Mouse (Mus musculus) hindlimb bud, embryonic 11.5 days (tissue): ENCODE measurements around the gene Tango6.
A peak's percentile ranks its signal among the peaks of the same experiment; 100 is the strongest.
"Not testable (repeated sequence)": the region's sequence is repeated elsewhere in the genome, so short reads cannot be mapped to it uniquely, and the experiment has no call there.

Source experiments
- DNase-seq: peaks from one replicate; pipeline ENCODE4 v3.0.0-alpha.2; 2012; ENCODE audit warnings: low read depth, low spot score; ENCODE audit errors: extremely low spot score

The Tango6 gene

DNA sequence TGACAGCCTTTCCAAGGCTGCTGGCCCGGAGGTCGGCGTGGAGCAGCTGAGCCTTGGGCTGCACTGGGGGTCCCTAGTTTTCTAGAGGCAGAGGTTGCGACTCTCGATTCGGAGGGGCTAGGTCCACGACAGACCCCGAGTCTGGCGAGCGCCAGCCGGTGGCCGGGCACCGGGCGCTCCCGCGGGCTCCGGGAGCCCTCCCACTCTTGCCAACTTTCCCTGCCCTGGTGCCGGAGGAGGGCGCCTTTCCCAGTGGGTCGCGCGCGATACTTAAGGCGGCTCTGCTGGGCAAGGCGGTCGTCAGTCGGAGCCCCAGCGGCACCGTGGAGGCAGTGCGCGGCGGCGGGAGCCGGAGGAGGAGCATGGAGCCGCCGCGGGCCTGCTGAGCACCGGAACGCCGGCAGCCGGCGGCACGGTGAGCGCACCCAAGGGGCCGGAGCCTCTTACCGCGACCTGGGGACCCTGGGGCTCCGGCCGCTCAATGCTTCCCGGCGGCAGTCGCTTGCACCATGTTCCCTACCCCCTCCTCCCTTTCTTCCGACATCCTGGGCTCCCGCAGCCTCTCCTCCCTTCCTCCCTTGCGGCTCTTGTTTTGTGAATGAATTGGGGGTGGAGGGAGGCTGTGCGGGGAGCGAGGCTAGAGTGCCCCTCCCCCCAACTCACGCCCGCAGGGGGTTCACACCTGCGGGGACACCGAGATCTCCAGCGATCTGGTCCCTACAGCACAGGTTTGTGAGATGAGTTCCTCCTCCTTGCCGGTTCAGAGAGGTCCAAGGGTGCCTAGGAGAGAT lies 187.9 kb downstream of the Tango6 start:
- DNase-seq: no peak

DNA sequence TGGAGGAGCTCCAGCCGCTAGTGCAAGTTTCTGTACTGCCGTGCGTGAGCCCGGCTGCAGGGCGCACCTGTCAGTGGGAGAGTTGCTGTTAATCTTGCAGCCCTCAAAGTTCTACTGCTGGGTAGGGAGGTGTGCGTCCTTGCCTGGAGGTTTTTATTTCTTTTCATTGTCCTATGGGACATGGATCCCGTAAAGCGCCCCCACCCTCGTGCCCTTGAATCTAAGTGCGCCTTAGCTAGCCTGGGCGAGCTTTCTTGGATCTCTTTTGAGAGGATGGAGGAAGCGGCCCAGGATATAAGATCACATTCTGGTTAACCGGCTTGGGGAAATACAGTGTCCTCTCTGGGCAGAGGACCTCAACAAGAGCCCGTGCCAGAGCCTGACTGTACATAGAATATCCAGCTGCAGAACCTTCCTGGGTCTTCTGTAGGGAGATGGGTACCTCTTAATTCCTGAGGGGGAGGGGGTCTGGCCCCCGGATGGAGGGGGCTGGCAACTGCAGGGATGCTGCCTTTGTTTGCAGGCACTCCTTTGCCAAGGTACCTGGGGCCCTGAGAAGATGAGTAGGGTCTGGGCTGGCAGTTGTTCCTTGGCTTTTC lies 188.6 kb downstream of the Tango6 start:
- DNase-seq: no peak

DNA sequence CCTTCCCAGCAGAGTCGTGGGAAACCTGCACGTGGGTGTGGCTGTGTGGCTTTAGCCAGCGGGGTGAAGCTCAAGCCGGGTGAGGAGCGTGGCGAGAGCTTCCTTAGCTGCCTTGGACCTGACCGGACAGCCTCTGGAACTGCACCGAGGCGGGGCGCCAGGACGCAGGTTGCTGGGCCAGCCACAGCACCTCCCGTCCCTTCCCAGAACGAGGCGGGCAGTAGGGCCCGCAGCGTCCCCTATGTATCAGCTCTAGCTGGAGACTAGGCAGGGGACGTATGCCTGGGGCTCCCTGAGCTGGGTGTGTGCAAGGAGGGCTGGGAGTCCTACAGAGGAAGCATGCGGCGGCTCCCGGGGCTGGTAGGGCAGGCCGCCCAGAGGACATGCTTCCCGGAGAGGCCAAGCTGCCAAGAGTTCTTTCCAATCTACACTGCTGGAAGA lies 189.1 kb downstream of the Tango6 start:
- no peak for DNase-seq

DNA sequence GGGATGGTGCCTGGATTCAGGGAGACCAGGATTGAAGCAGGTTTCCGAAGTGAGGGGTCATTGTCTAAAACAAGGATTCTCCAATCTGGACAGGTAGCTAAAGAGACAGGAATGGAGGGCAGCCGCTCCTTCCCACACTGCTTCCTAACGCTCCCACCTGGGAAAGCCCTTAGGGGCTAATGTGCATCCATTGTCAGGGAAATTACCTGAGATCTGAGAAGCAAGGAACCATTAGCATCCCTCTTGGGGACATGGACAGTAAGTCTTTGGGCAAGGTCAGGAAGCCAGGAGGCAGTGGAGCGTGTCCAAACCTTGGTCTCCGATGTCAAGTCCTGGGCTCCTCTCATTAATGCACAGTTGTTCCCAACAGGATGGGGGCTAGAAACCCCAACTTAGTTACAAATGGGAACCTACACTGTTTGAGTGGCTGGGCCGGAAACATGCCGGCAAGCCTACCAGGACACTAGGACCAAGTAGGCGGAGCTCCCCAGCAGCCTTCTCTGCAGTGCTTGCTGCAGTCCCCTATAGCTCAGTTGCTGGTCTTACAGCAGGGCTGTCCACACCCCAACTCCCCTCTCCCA lies 189.7 kb downstream of the Tango6 start:
- DNase-seq: no peak

DNA sequence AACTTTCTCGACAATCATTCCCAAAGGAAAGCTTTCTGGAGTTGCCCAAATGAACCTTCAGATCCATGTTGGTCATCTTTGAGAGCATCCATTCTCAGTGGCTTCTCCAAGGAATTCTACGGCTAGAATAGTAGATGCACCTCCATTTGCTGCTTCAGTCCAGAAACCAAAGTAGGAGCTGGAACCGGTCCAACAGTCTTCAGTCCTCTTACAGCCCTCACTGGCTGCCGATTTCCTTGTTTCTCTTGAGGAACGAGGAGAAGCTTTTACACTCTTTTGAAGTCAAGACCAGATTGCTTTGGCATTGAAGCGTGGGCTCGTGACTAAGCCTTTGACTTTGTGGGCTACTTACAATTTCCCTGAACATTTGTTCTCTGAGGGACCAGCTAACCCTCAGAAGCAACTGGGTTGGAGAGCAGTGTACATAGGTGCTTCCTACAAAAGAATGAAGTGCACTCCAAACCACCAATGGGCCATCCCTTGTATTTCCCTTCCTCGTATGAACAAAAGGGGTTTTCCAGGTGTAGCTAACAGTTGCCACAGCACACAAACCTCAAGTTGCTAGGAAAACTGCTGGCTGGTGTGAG lies 197.3 kb downstream of the Tango6 start:
- DNase-seq: no peak

DNA sequence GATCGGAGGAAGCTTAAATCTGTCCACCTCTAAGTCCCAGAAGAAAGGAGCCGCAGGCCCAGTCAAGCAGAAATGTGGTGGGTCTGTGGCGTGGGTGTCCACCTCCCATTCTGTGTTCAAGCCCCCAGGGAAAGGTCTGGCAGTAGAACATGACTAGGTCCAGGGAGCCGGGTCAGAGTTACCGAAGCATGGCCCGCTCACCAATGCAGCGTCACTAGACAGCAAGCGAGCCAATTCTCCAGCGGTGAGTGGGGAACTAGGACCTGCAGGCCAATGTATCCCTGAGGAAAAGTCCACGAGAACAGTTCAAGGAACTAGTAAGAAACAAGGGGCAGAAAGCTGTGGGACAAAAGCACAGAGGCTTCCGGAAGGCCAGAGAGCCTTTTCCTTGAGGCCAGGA lies 201.2 kb downstream of the Tango6 start:
- not testable (repeated sequence) for DNase-seq

DNA sequence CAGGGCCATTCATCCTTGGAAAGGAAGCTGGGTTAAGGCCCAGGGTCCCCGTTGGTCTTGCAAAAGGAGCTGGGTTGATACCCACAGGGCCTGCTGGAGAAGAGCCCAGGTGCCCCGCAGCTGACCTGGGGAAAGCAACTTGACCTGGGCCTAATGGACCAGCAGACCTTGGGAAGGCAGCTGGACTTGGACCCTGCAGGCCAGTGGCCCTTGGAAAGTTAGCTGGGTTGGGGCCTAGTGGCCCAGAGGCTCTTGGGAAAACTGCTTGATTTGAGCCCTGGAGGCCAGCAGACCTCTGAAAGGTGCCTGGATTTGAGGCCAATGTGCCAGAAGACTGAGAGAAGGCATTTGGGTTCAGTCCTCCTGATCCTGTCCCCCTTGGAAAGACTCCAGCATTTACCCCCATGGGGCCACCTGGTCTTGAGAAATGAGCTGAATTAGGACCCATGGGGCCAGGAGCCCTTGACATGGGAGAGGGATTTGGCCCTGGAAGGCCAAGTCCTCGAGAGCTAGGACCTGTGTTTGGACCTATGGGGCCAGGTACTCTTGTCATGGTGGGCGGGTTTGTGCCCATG lies 202.0 kb downstream of the Tango6 start:
- not testable (repeated sequence) for DNase-seq

DNA sequence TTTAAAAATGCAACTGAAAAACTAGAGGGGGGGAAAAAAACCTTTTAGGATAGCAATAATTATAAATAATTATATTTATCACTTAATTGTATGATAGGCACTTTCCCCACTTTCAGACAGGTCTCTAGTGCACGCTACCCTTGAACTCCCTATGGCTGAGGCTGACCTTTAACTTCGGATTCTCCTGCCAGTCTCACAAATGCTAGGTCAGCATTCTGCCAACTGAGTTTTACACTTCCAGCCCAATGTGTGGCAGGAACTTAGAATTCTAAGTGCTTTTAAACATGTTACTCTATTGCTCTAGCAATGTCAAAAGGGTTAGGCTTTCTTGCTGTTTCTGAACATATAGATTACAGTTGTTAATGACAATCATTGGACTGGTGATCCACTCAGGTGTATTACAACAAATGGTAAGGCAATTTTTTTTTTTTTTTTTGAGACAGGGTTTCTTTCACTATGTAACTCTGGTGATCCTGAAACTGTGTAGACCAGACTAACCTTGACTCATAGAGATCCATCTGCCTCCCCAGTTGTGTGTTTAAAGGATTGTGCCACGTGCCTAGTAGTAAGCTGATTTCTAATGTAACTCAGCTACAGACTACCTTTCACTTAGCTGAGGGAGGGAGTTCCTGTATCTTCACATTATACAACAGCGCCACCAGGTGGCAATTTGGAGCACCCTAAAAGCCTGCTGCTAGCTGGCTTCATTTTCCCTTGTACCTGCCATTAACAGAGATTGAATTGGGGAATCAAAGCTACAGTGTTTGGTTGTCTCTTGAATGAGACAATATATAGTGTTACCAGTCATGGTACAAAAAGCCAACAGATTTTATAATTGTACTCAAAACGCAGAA lies 204.7 kb downstream of the Tango6 start:
- peak; percentile 73 for DNase-seq

DNA sequence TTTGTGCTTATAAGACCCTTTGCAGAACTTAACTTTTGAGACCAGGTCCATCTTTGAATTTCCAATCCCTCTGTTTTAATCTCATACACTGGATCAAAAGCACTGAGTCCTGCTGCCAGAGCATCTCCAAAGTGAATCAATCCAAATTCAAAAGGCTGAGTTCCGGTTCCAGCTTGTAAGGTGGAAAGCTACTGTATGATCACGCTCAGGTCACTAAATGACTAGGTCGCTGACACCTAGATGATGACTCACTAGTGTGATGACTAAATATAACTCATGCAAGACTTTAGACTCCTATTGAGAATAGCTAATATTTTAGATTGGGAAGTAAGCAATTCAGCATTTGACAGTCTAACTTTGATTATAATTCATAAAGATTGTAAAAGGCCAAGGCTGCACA lies 205.9 kb downstream of the Tango6 start:
- DNase-seq: no peak

DNA sequence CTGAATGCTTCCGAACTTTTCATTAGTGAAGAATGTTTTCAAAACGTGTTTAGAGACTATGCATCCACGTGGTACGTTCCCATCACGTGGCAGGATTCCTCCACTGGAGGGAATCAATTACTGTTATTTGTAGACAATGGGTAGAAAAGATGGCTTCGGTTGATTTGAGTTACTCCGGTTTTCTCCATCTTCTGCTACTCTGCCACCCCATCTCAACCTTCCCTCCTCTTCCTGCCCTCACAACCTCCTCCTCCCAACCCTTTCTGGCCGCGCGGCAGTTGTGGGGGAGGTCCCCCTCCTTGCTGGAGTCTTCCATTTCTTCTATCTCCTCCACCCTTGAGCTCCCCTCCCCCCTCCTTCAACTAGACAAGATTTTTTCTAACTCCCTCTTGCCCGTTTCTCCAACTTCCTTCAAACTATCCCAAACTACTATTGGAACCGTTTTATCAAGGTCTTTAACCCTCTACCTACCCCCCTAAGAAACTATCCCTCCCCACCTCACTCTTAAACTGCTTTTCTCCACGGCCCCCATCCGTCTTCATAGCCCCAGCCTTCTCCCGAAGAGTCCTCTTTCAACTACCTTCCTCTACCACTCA lies 209.4 kb downstream of the Tango6 start:
- no peak for DNase-seq

DNA sequence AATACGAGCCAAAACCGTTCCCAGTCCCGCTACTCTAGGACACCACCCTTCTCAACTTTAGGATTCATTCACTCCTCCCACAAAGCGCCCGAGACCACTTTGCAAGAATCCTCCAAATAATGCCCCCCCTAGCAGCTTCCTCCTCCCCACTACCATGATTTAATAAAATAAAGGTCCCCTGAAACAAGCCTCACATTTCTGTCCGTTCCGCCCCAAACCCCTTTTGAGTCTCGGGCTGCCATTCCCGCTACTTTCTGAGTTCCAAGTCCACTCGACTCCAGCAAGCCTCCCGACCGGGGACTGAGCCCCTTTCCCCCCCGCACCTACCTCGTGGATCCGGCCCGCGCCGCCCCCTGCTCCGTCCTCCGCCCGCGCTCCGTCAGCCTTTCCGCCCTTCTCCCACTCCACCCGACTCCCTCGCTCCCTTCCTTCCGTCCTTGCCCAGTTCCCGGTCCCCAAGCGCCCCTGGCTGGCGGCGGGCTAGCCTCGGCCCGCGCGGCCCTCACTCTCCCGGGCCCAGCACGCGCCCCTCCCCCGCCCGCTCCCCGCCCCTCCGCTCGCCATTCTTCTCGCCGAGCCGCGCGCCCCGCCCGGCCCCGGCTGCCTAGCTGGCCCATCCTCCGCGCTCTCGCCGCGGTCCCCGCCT lies 210.1 kb downstream of the Tango6 start:
- DNase-seq: no peak

DNA sequence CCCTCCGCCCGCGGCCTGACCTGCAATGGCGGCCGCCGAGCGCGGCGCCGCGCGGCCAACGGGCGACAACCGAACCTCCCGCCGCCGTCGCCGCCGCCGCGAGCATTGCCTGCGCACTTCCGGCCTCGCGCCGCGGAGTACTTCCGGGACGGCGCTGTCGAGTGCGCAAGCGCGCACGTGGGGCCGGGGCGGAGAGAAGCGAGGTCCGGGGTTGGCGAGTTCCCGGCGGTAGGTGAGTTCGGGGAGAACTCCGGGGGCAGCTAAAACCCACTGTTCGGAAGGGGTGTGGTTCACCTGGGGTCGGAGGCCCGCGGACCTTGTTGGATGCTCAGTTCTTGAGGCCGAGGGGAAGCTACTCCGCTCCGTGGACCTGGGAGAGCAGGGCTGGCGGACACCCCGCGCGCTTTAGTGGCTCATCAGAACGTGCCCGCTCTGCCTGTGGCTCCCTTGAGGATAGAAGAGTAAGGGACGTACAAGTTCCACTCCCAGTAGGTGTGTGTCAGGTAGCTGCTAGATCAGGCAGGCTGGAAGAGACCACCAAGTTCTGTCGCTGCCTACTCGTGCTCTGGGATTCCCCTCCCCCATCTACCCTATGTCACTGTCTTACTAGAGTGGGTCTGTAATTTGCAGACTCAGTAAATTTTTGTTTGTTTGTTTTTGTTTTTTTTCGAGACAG lies 210.8 kb downstream of the Tango6 start, which contains the start of gene Utp4:
Utp4 (plus strand) TSS at position 156 of the 676 bp plus-strand sequence.
- DNase-seq: no peak

DNA sequence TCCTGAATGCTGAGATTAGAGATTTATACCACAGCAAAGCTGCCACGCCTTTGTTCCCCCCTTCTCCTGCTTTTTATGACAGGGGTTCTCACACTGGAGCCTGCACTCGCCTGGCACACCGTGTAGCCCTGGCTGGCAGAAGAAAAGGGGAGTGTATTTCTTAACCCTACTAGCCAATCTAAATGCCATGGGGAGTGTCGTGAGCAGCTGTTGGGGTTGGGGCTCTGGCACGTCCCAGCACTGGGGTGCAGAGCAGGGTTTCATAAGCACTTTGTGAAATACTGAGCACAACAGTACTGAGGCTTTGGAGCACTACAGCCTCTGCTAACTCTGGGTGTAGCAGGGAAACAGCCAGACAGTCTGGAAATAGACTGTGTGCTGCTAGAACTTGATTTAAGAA lies 216.6 kb downstream of the Tango6 start:
- no peak for DNase-seq
